Mouse (Mus musculus): ENCODE data around the gene Prss57. TPM values are rescaled to one million over a fixed set of nuclear protein-coding genes. Genes with fewer than 3 reads are reported as not detected.

Gene Prss57
- polyA plus RNA-seq, 1 experiment from 2014 or later: 0.14 TPM

- no peak overlapping the region; the same call in 1 of the 2 replicates for H3K4me2 ChIP-seq
- no peaks in the 10 kb centered on the region for H3K27me3 ChIP-seq (replicated peaks)
- H3K9me3 ChIP-seq (replicated peaks): no peaks in the 10 kb centered on the region
- no peak overlapping the region for H3K4me3 ChIP-seq (replicated peaks)
- H3K36me3 ChIP-seq: peaks cover 39% of the 10 kb centered on the region
- H3K4me1 ChIP-seq: peaks cover 10% of the 10 kb centered on the region; the same call in 1 of the 2 replicates
- H3K27ac ChIP-seq (replicated peaks): no peak overlapping the region
- no peak overlapping the region for H3K9ac ChIP-seq (replicated peaks)
- ATAC-seq (ENCODE audit: low FRiP score): no peak
- WGBS: 91% methylated on average over 12 of the region's 12 CpGs
These were observed 31.0 kb upstream of the Prss57 start for GRCm38 (mm10) chr10:79821731-79822130.

DNA sequence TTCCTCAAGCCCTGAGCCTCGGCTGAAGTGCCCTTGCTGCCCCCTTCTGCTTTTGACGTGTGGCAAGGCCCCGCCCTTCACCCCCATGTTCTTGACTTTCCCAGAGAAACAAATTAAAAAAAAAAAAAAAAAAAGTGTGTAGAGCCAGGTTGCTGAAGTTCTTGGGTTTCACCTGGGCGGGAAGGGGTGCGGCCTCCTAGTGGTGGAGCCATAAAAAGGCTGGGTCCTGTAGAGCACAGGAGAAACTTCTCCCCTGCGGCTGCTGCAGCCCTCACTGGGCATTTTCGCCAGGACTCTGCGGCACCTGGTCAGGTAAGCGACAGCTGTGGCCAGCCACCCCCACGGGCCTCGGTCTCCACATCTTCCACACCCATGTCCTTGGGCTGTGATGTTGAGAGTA lies 30.0 kb upstream of the Prss57 start, which contains the start of gene Misp:
Gene Misp, plus strand, starts transcription at position 208 of the 400 bp plus-strand sequence.
- H3K4me1 ChIP-seq: peaks cover 10% of the 10 kb centered on the region; the same call in 1 of the 2 replicates
- 75% methylated on average over 11 of the region's 11 CpGs for WGBS
- H3K27ac ChIP-seq (replicated peaks): no peak within 1 kb of the TSS
- no peak within 1 kb of the TSS for H3K4me3 ChIP-seq (replicated peaks)
- no peaks in the 10 kb centered on the region for H3K9me3 ChIP-seq (replicated peaks)
- no peak within 1 kb of the TSS for H3K9ac ChIP-seq (replicated peaks)
- ATAC-seq (ENCODE audit: low FRiP score): no peak
- H3K36me3 ChIP-seq: peaks cover 49% of the 10 kb centered on the region
- no peaks in the 10 kb centered on the region for H3K27me3 ChIP-seq (replicated peaks)
- H3K4me2 ChIP-seq: no peak within 1 kb of the TSS

- Histone ChIP-seq H3K36me3 (peaks cover 54% of the 10 kb centered on the region), H3K4me2 (no peak overlapping the region), H3K9me3 (replicated peaks) (no peaks in the 10 kb centered on the region), H3K4me1 (peaks cover 10% of the 10 kb centered on the region; the same call in 1 of the 2 replicates), H3K4me3 (replicated peaks) (no peak overlapping the region), H3K27me3 (replicated peaks) (no peaks in the 10 kb centered on the region), H3K9ac (replicated peaks) (no peak overlapping the region), H3K27ac (replicated peaks) (no peak overlapping the region)
- WGBS: 91% methylated on average over 8 of the region's 8 CpGs
- ATAC-seq (ENCODE audit: low FRiP score): no peak
These were observed 29.5 kb upstream of the Prss57 start for GRCm38 (mm10) chr10:79820277-79820676.

DNA sequence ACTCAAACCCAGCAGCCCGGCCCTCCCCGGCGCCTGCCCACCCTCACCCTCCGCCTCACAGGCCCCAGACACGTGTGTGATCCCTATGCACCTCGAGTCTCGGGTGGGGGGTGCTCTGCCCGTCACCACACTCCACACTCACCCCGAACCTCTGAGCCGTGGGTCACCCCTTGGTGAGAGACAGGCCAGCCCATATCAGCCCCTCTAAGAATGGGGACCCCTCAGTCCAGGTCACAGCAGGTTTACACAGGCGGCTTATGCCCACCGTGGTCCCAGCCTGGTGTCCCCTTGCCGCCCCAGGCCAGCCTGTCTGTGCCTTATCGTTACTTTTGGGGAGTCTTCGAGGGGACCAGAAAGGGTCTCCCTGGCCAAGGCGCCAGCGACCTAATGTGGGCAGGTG lies 28.8 kb upstream of the Prss57 start:
- H3K4me3 ChIP-seq (replicated peaks): no peak overlapping the region
- H3K4me1 ChIP-seq: peaks cover 10% of the 10 kb centered on the region; the same call in 1 of the 2 replicates
- ATAC-seq (ENCODE audit: low FRiP score): no peak
- 94% methylated on average over 17 of the region's 17 CpGs for WGBS
- H3K4me2 ChIP-seq: no peak overlapping the region
- H3K27me3 ChIP-seq (replicated peaks): no peaks in the 10 kb centered on the region
- peaks cover 60% of the 10 kb centered on the region for H3K36me3 ChIP-seq
- H3K27ac ChIP-seq (replicated peaks): no peak overlapping the region
- no peak overlapping the region for H3K9ac ChIP-seq (replicated peaks)
- H3K9me3 ChIP-seq (replicated peaks): no peaks in the 10 kb centered on the region

DNA sequence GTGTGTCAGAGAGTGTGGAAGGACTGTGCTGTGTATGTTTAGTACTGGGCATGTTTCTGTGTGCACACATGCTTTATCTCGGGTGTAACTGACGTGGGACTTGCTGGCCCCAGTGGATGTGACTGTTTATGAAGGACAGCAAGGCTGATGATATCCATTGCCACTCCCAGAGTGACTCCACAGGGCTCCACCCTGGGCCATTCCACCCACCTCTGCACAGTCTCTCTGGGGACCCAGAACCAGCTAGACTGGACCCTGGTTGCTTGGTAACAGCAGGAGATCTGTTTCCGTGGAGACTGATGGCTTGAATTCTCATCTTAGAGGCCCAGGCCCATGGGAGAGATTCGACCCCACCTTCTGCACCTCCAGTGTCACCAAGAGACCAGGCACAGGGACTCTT lies 27.5 kb upstream of the Prss57 start:
- H3K4me2 ChIP-seq: no peak overlapping the region
- no peak overlapping the region for H3K27ac ChIP-seq (replicated peaks)
- H3K4me3 ChIP-seq (replicated peaks): no peak overlapping the region
- no peak for ATAC-seq (ENCODE audit: low FRiP score)
- H3K4me1 ChIP-seq: peaks cover 10% of the 10 kb centered on the region; the same call in 1 of the 2 replicates
- H3K36me3 ChIP-seq: peaks cover 64% of the 10 kb centered on the region
- 72% methylated on average over 4 of the region's 4 CpGs for WGBS
- no peaks in the 10 kb centered on the region for H3K9me3 ChIP-seq (replicated peaks)
- no peaks in the 10 kb centered on the region for H3K27me3 ChIP-seq (replicated peaks)
- H3K9ac ChIP-seq (replicated peaks): no peak overlapping the region

DNA sequence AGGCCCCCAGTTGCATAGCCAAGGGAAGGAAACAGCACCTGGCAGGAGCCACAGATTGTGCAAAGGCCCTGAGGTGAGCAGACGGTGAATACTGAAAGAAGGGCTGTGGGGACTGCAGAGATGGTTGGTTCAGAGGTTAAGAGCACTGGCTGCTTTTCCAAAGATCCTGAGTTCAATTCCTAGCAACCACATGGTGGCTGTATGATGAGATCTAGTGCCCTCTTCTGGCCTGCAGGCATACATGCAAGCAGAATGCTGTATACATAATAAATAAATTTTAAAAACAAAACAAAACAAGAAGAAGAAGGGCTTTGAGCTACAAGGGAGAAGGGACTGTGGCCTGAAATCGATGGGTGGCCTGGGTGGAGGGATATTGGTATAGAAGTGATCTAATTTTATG lies 26.4 kb upstream of the Prss57 start:
- no peak for ATAC-seq (ENCODE audit: low FRiP score)
- 78% methylated on average over 2 of the region's 2 CpGs for WGBS
- H3K9me3 ChIP-seq (replicated peaks): no peaks in the 10 kb centered on the region
- H3K4me3 ChIP-seq (replicated peaks): no peak overlapping the region
- peaks cover 68% of the 10 kb centered on the region for H3K36me3 ChIP-seq
- no peak overlapping the region for H3K9ac ChIP-seq (replicated peaks)
- H3K4me1 ChIP-seq: no peaks in the 10 kb centered on the region
- H3K27me3 ChIP-seq (replicated peaks): no peaks in the 10 kb centered on the region
- no peak overlapping the region for H3K27ac ChIP-seq (replicated peaks)
- H3K4me2 ChIP-seq: no peak overlapping the region

DNA sequence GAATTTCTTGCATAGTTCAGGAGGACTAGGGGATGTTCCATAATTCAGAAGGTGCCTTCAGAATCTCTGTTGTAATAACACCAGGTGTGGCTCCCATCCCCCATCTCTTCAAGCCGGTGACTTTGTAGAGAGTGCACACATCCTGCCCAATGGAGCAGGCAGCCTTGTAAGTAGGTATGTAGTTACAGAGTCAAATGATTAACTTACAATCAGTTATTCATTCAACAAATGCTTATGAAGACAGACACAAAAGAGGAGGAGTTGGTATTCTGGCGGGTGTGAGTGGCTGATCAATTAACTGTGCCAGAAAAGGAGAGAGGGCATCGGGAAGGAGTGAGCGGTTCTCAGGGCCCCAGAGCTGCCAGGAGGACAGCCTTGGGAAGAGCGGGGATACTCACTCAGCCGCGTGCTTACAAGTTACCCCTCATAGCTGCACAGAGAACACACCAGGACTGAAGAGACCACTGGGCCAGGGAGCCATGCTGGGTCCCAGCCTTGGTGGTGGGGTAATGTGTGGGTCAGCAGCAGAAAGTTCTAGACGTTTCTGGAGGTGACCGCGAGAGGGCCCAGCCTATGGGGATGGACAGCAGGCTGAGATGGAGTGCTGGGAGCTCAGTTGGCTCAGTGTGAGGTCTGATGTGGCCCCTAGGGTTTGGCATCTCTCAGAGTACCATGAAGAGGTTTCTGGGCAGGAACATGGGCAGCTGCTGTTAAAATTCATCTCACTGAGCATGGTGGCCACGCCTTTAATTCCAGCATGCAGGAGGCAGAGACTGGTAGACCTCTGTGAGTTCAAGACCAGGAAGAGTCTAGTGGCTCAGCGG lies 25.1 kb upstream of the Prss57 start:
- ATAC-seq (ENCODE audit: low FRiP score): no peak
- H3K9me3 ChIP-seq (replicated peaks): no peaks in the 10 kb centered on the region
- no peaks in the 10 kb centered on the region for H3K4me1 ChIP-seq
- H3K27ac ChIP-seq (replicated peaks): no peak overlapping the region
- H3K9ac ChIP-seq (replicated peaks): no peak overlapping the region
- peaks cover 70% of the 10 kb centered on the region for H3K36me3 ChIP-seq
- H3K27me3 ChIP-seq (replicated peaks): no peaks in the 10 kb centered on the region
- H3K4me3 ChIP-seq (replicated peaks): no peak overlapping the region
- H3K4me2 ChIP-seq: no peak overlapping the region
- WGBS: 92% methylated on average over 12 of the region's 12 CpGs

- Histone ChIP-seq H3K9me3 (replicated peaks) (no peaks in the 10 kb centered on the region), H3K4me1 (no peaks in the 10 kb centered on the region), H3K27ac (replicated peaks) (no peak overlapping the region), H3K9ac (replicated peaks) (no peak overlapping the region), H3K4me3 (replicated peaks) (no peak overlapping the region), H3K4me2 (no peak overlapping the region), H3K36me3 (peaks cover 66% of the 10 kb centered on the region), H3K27me3 (replicated peaks) (no peaks in the 10 kb centered on the region)
- ATAC-seq (ENCODE audit: low FRiP score): no peak
- WGBS: 80% methylated on average over 5 of the region's 5 CpGs
These were observed 23.6 kb upstream of the Prss57 start for GRCm38 (mm10) chr10:79814271-79814842.

DNA sequence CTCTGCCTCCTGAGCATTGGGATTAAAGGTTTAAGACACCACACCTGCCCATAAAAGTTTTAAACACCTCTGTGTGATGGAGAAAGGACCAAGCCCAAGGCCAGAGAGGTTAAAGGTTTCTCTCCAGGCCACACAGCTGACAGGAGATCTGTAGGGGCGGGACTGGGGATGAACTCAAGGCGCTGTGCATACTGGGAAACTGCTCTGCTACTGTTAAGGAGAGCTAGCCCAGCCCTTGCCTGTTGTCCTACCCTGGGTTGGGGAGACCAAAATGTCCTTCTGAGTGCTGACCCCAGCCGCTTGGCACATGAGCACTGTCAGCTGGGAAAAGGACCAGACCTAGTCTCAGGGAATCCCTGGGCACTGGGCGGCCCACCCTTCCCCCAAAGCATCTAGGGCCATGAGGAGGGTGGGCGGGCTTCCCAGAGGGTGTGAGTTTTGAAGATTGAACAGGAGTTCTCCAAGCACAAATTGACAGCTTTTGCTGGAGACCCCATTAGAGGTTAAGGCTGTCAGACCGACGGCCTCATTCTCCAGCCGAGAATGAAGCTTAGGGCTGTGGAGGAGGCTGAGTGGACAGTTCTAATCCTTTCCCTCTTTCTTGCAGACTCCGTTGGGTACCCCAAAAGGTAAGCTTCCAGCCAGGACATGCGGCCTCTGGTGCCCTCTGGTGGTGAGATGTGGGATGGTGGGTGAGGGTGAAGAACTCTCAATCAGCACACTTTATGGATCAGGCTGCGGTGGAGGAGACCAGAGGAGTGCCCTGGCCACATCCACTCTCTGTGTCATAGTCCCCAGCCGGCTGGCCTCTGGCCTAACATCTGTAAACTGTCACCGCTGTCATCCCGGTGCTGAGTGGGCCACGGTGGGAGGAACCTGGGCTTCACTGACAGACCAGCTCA lies 21.2 kb upstream of the Prss57 start:
- Histone ChIP-seq H3K9me3 (replicated peaks) (no peaks in the 10 kb centered on the region), H3K27ac (replicated peaks) (no peak overlapping the region), H3K9ac (replicated peaks) (no peak overlapping the region), H3K27me3 (replicated peaks) (no peaks in the 10 kb centered on the region), H3K4me3 (replicated peaks) (no peak overlapping the region), H3K36me3 (peaks cover 75% of the 10 kb centered on the region), H3K4me1 (peaks cover 11% of the 10 kb centered on the region), H3K4me2 (no peak overlapping the region)
- ATAC-seq (ENCODE audit: low FRiP score): peak; percentile 32; the same call in 1 of the 2 replicates
- WGBS: 31% methylated on average over 15 of the region's 15 CpGs

DNA sequence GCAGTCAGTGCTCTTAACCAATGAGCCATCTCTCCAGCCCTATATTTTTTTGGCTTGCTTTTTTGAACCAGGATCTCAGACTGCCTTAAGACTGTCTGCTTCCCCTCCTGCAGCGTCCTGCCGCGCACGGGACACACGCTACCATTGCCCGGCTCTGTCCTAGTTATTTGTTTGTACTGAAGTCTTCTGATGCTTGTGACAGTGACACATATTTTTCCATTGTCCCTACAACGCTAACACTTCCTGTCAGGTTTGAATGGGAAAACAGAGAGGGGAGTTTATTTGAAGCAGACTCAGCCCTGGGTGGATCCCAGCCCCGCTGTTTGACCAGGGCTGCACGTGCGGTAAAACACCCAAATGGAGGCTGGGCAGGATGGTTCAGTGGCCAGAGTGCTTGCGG lies 18.0 kb upstream of the Prss57 start:
- ATAC-seq (ENCODE audit: low FRiP score): no peak
- Histone ChIP-seq H3K4me2 (no peak overlapping the region), H3K27ac (replicated peaks) (no peak overlapping the region), H3K4me1 (peaks cover 38% of the 10 kb centered on the region), H3K9me3 (replicated peaks) (no peaks in the 10 kb centered on the region), H3K9ac (replicated peaks) (no peak overlapping the region), H3K36me3 (peaks cover 49% of the 10 kb centered on the region), H3K4me3 (replicated peaks) (no peak overlapping the region), H3K27me3 (replicated peaks) (no peaks in the 10 kb centered on the region)
- WGBS: 82% methylated on average over 11 of the region's 11 CpGs

DNA sequence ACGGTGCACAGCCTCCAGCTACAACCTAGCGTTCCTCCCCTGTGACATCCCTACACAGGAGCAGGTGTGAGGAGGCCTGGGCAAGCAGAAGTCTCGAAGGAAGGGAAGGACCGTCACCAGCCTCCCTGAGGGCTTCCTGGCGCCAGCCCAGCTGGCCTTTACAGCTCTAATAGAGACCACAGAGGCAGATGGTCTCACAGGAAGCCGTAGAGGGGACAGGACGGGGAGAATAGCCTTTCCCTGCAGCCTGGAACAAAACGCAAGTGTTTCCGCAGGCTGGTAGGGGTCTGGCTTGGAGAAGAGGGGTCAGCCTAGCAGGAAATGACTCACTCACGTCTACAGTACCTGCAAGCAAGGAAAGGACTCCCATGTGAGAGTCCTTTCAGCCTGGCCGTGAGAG lies 17.1 kb upstream of the Prss57 start:
- Histone ChIP-seq H3K4me1 (peaks cover 47% of the 10 kb centered on the region), H3K9ac (replicated peaks) (0 out of 2 replicates have a peak overlapping the region, but pooled peaks have one; percentile 5), H3K4me2 (no peak overlapping the region), H3K36me3 (peaks cover 47% of the 10 kb centered on the region), H3K27ac (replicated peaks) (0 out of 2 replicates have a peak overlapping the region, but pooled peaks have one; percentile 10), H3K4me3 (replicated peaks) (no peak overlapping the region), H3K9me3 (replicated peaks) (no peaks in the 10 kb centered on the region), H3K27me3 (replicated peaks) (no peaks in the 10 kb centered on the region)
- no peak for ATAC-seq (ENCODE audit: low FRiP score)
- WGBS: 27% methylated on average over 11 of the region's 11 CpGs
